Mouse (Mus musculus): Measurements from ENCODE around the gene Lrfn4. TPM values are rescaled to one million over a fixed set of nuclear protein-coding genes. Genes with fewer than 3 reads are reported as not detected.

Lrfn4 gene
- polyA plus RNA-seq, 1 experiment from 2014 or later: 12.6 TPM

DNA sequence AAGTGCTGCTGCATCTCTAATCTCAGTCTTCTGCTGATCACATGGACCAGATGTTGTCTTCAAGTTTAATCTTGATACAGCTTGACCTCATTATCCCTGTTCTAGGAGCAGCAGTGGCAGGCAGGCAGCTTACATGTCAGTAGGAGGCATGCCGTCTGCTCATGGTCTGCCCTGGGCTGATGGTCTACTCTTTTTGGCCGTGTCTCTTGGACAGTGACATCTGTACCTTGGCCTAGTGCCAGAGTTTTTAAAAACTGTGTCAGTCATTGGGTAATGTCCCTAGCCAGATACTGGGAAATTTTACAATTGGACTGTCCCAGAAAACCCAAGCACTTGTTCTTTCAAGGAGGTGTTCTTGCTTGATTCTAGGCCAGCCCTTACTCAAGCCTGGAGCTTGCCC, 36.7 kb downstream of the Lrfn4 start:
- ATAC-seq (no peak), DNase-seq (ENCODE audit: low spot score) (no peak)
- H3K4me1 ChIP-seq (ENCODE audit: control insufficient read depth, insufficient read depth, low read length): no peaks in the 10 kb centered on the region
- no peaks in the 10 kb centered on the region for H3K27me3 ChIP-seq (replicated peaks; ENCODE audit: control insufficient read depth, insufficient read depth, low read length)
- no peaks in the 10 kb centered on the region for H3K36me3 ChIP-seq (ENCODE audit: control insufficient read depth, insufficient read depth, low read length)
- no peak overlapping the region for H3K27ac ChIP-seq (ENCODE audit: low read depth, low read length)
- no peak overlapping the region for H3K4me2 ChIP-seq (ENCODE audit: low read length)
- H3K4me3 ChIP-seq (ENCODE audit: low read depth, low read length): no peak overlapping the region
- WGBS: 76% methylated on average over 2 of the region's 2 CpGs
- no peak overlapping the region for H3K9ac ChIP-seq (ENCODE audit: low read length)
- H3K9me3 ChIP-seq (replicated peaks; ENCODE audit: control insufficient read depth, low read length): no peaks in the 10 kb centered on the region

DNA sequence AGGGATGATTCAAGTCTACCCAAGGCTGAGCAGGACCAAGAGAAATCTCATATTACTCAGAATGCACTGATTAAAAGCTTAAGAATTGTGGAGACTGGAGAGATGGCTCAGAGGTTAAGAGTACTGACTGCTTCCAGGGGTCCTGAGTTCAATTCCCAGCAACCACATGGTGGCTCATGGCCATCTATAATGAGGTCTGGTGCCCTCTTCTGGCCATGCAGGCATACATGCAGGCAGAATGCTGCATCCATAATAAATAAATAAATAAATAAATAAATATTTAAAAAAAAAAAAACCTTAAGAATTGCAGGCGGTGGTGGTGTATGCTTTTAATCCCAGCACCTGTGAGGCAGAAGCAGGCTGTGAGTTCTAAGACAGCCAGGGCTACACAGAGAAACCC, 42.2 kb downstream of the Lrfn4 start:
- DNase-seq (ENCODE audit: low spot score) (no peak), ATAC-seq (no peak)
- no peaks in the 10 kb centered on the region for H3K27me3 ChIP-seq (replicated peaks; ENCODE audit: control insufficient read depth, insufficient read depth, low read length)
- H3K9me3 ChIP-seq (replicated peaks; ENCODE audit: control insufficient read depth, low read length): no peaks in the 10 kb centered on the region
- H3K4me2 ChIP-seq (ENCODE audit: low read length): no peak overlapping the region
- no peaks in the 10 kb centered on the region for H3K36me3 ChIP-seq (ENCODE audit: control insufficient read depth, insufficient read depth, low read length)
- peaks cover 8% of the 10 kb centered on the region; the same call in 1 of the 2 replicates for H3K4me1 ChIP-seq (ENCODE audit: control insufficient read depth, insufficient read depth, low read length)
- 87% methylated on average over 1 of the region's 1 CpGs for whole genome bisulfite sequencing
- no peak overlapping the region for H3K9ac ChIP-seq (ENCODE audit: low read length)
- H3K4me3 ChIP-seq (ENCODE audit: low read depth, low read length): no peak overlapping the region
- no peak overlapping the region for H3K27ac ChIP-seq (ENCODE audit: low read depth, low read length)

DNA sequence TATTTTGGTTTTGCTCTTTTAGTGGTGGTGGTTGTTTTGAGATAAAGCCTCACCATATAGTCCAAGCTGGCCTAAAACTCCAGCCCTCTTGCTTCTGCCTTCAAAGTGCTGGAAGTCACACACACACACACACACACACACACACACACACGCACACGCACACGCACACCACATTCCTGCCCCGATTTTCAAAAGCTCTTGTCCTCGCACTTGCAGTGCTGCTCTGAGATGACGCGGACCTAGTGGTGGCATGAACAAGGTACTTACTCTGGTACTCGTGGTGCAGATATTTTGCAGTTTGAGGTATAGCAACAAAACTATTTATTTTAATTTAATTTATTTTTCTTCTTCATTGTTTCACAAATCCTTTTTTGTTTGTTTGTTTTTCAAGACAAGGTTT, 43.0 kb downstream of the Lrfn4 start:
- H3K9me3 ChIP-seq (replicated peaks; ENCODE audit: control insufficient read depth, low read length): no peaks in the 10 kb centered on the region
- no peak overlapping the region for H3K4me3 ChIP-seq (ENCODE audit: low read depth, low read length)
- 58% methylated on average over 8 of the region's 8 CpGs for WGBS
- no peak overlapping the region for H3K9ac ChIP-seq (ENCODE audit: low read length)
- H3K4me2 ChIP-seq (ENCODE audit: low read length): no peak overlapping the region
- ATAC-seq (no peak), DNase-seq (ENCODE audit: low spot score) (no peak)
- H3K27me3 ChIP-seq (replicated peaks; ENCODE audit: control insufficient read depth, insufficient read depth, low read length): no peaks in the 10 kb centered on the region
- H3K36me3 ChIP-seq (ENCODE audit: control insufficient read depth, insufficient read depth, low read length): no peaks in the 10 kb centered on the region
- H3K27ac ChIP-seq (ENCODE audit: low read depth, low read length): no peak overlapping the region
- peaks cover 8% of the 10 kb centered on the region; the same call in 1 of the 2 replicates for H3K4me1 ChIP-seq (ENCODE audit: control insufficient read depth, insufficient read depth, low read length)

DNA sequence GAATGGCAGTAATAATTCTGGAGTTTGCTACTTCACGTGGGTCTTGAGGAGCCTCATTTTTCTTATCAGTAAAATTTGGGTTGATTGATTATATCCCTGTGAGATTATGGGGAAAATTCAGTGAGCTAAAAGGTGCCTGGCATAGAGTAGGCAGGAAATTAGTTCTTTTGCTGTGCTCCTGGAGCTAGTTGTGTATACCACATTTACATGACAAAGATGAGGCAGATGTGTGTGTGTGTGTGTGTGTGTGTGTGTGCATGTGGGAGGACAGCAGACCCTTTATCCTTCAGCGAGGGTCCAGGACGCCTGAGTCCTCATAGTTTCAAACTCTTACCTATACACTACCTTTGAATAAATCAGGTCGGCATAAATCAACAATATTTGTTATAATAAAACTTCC, 43.4 kb downstream of the Lrfn4 start:
- Histone ChIP-seq H3K27me3 (replicated peaks; ENCODE audit: control insufficient read depth, insufficient read depth, low read length) (no peaks in the 10 kb centered on the region), H3K9me3 (replicated peaks; ENCODE audit: control insufficient read depth, low read length) (no peaks in the 10 kb centered on the region), H3K4me2 (ENCODE audit: low read length) (no peak overlapping the region), H3K9ac (ENCODE audit: low read length) (no peak overlapping the region), H3K4me3 (ENCODE audit: low read depth, low read length) (no peak overlapping the region), H3K27ac (ENCODE audit: low read depth, low read length) (no peak overlapping the region), H3K36me3 (ENCODE audit: control insufficient read depth, insufficient read depth, low read length) (no peaks in the 10 kb centered on the region), H3K4me1 (ENCODE audit: control insufficient read depth, insufficient read depth, low read length) (peaks cover 8% of the 10 kb centered on the region; the same call in 1 of the 2 replicates)
- 20% methylated on average over 4 of the region's 4 CpGs for WGBS
- peak; percentile 44 for DNase-seq (ENCODE audit: low spot score)
- no peak; the same call in 1 of the 2 replicates for ATAC-seq

DNA sequence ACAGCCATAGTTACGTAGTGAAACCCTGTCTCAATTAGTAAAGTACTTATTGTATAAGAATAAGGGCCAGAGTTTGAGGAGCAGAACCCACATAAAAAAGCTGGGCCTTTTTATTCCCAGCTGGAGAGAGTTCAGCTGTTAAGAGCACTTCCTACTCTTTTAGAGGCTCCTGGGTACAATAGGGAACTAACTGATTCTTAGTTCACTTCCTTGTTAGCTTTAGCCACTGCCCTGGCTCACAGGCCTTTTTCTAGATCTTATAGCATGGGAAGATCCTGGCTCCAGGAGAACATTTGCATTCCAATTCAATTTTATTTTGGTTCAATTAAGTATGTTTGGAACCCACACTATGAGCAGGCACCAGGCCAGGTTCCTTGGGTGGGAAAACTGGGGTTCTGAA, 43.8 kb downstream of the Lrfn4 start:
- no peak overlapping the region for H3K4me2 ChIP-seq (ENCODE audit: low read length)
- no peaks in the 10 kb centered on the region for H3K36me3 ChIP-seq (ENCODE audit: control insufficient read depth, insufficient read depth, low read length)
- peak overlapping the region; percentile 39; the same call in 1 of the 2 replicates for H3K27ac ChIP-seq (ENCODE audit: low read depth, low read length)
- no peak overlapping the region for H3K4me3 ChIP-seq (ENCODE audit: low read depth, low read length)
- DNase-seq (ENCODE audit: low spot score) (peak; percentile 59), ATAC-seq (no peak)
- H3K4me1 ChIP-seq (ENCODE audit: control insufficient read depth, insufficient read depth, low read length): peaks cover 8% of the 10 kb centered on the region; the same call in 1 of the 2 replicates
- H3K9me3 ChIP-seq (replicated peaks; ENCODE audit: control insufficient read depth, low read length): no peaks in the 10 kb centered on the region
- H3K27me3 ChIP-seq (replicated peaks; ENCODE audit: control insufficient read depth, insufficient read depth, low read length): no peaks in the 10 kb centered on the region
- WGBS: 14% methylated on average over 1 of the region's 1 CpGs
- no peak overlapping the region for H3K9ac ChIP-seq (ENCODE audit: low read length)

DNA sequence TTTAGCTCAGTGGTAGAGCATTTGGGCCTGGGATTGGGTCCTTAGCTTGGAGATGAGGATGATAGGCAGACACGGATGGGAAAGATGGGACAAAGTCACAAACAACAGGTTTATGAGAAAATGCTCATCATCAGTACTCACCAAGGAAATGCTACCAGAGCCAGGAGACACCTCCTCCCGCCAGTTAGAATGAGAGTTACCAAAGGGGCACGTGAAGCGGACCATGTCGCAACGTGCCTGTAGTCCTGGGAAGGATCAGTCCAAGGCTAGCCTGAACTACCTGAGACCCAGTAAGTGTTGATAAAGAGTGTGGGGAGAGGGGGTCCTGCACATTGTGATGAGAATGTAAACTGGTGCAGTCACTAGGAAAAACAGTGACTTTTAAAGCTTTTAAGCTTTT, 44.7 kb downstream of the Lrfn4 start:
- 86% methylated on average over 6 of the region's 6 CpGs for whole genome bisulfite sequencing
- no peaks in the 10 kb centered on the region for H3K36me3 ChIP-seq (ENCODE audit: control insufficient read depth, insufficient read depth, low read length)
- ATAC-seq (no peak), DNase-seq (ENCODE audit: low spot score) (no peak)
- H3K4me3 ChIP-seq (ENCODE audit: low read depth, low read length): no peak overlapping the region
- no peak overlapping the region for H3K27ac ChIP-seq (ENCODE audit: low read depth, low read length)
- no peaks in the 10 kb centered on the region for H3K27me3 ChIP-seq (replicated peaks; ENCODE audit: control insufficient read depth, insufficient read depth, low read length)
- H3K4me1 ChIP-seq (ENCODE audit: control insufficient read depth, insufficient read depth, low read length): peaks cover 8% of the 10 kb centered on the region; the same call in 1 of the 2 replicates
- H3K9me3 ChIP-seq (replicated peaks; ENCODE audit: control insufficient read depth, low read length): no peaks in the 10 kb centered on the region
- H3K9ac ChIP-seq (ENCODE audit: low read length): no peak overlapping the region
- no peak overlapping the region for H3K4me2 ChIP-seq (ENCODE audit: low read length)

DNA sequence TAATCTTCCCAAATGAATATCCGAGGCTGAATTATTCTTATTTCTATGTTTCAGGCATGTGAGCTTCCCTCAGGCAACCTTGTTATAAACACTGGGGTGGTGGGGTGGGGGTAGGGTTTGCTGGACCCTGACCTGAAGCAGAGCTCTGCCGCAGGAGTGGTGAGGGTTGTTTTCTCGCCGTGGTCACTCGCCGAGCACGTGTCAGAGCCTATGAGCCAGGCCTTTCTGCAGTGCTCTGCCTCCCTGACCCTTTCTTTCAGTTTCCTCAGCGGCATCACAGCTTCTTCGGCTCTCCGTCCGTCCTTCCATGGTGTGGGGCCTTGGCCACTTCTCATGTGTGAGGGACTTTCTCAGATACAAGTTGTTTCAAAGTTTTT, 45.2 kb downstream of the Lrfn4 start:
- H3K27me3 ChIP-seq (replicated peaks; ENCODE audit: control insufficient read depth, insufficient read depth, low read length): no peaks in the 10 kb centered on the region
- peaks cover 8% of the 10 kb centered on the region; the same call in 1 of the 2 replicates for H3K4me1 ChIP-seq (ENCODE audit: control insufficient read depth, insufficient read depth, low read length)
- H3K4me2 ChIP-seq (ENCODE audit: low read length): no peak overlapping the region
- H3K36me3 ChIP-seq (ENCODE audit: control insufficient read depth, insufficient read depth, low read length): no peaks in the 10 kb centered on the region
- ATAC-seq: no peak
- DNase-seq (ENCODE audit: low spot score): no peak
- H3K9me3 ChIP-seq (replicated peaks; ENCODE audit: control insufficient read depth, low read length): no peaks in the 10 kb centered on the region
- H3K4me3 ChIP-seq (ENCODE audit: low read depth, low read length): no peak overlapping the region
- no peak overlapping the region for H3K27ac ChIP-seq (ENCODE audit: low read depth, low read length)
- H3K9ac ChIP-seq (ENCODE audit: low read length): no peak overlapping the region
- WGBS: 91% methylated on average over 11 of the region's 11 CpGs

DNA sequence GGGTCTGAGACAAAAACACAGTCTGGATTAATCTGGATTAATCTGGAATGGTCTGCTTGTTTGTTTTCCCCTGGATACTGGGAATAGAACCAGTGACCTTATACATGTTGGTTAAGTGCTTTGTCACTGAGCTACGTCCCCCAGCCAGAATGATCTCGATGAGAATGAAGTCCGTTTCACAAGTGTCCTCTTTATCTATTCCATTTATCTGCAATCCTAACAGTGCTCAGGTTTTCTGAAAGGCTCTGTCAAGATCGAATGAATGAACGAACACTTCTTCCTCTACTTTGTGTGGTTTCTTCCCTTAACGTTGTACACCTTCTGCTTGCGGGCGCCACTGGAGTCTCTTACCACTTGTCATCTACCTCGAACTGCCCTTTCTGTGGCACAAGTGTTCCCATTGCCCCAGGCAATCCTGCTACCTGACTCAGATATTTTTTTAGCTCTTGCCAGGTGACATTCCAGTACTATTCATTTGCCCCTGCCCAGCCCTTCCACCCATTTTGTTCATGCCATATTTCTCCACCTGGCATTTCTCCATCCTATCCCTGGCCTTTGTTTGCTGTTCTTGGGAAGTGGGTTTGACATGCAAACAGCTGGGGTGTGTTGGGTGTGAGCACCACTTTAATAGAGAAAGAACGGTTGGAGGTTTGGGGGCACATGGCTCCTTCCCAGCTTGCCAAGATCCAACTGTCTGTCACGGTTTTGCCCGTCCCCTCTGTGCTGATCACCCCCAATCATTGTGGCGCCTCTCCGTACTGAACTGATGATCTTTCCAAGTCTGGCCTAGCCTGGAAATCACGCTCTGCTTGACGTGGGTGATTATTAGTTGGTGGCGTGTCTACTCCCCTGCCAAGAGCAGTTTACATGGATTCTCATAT, 45.9 kb downstream of the Lrfn4 start:
- Histone ChIP-seq H3K9me3 (replicated peaks; ENCODE audit: control insufficient read depth, low read length) (no peaks in the 10 kb centered on the region), H3K4me3 (ENCODE audit: low read depth, low read length) (no peak overlapping the region), H3K4me2 (ENCODE audit: low read length) (no peak overlapping the region), H3K9ac (ENCODE audit: low read length) (no peak overlapping the region), H3K36me3 (ENCODE audit: control insufficient read depth, insufficient read depth, low read length) (no peaks in the 10 kb centered on the region), H3K27me3 (replicated peaks; ENCODE audit: control insufficient read depth, insufficient read depth, low read length) (no peaks in the 10 kb centered on the region), H3K27ac (ENCODE audit: low read depth, low read length) (no peak overlapping the region), H3K4me1 (ENCODE audit: control insufficient read depth, insufficient read depth, low read length) (peaks cover 8% of the 10 kb centered on the region; the same call in 1 of the 2 replicates)
- WGBS: 73% methylated on average over 17 of the region's 17 CpGs
- no peak for ATAC-seq
- peak; percentile 11 for DNase-seq (ENCODE audit: low spot score)

DNA sequence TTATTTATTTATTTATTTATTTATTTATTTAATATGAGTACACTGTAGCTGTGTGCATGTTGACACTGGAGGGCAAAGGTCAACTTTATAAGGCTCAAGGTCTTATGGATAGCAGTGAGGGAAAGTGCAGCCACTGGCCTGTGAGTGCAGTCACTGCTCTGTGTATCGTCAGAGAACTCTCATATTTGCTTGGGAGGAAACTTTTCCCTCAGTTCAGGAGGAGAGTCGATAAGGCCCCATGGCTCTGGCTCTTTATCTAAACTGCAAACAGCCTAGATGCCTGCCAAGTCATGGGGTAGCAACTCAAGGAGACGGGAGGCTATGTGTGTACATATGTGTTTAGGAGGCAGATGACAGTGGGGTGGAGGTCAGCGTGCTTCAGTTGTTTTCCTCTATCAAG, 46.6 kb downstream of the Lrfn4 start:
- 66% methylated on average over 4 of the region's 4 CpGs for WGBS
- DNase-seq (ENCODE audit: low spot score) (no peak), ATAC-seq (no peak)
- no peak overlapping the region for H3K4me2 ChIP-seq (ENCODE audit: low read length)
- no peak overlapping the region for H3K27ac ChIP-seq (ENCODE audit: low read depth, low read length)
- H3K36me3 ChIP-seq (ENCODE audit: control insufficient read depth, insufficient read depth, low read length): no peaks in the 10 kb centered on the region
- no peaks in the 10 kb centered on the region for H3K9me3 ChIP-seq (replicated peaks; ENCODE audit: control insufficient read depth, low read length)
- peaks cover 8% of the 10 kb centered on the region; the same call in 1 of the 2 replicates for H3K4me1 ChIP-seq (ENCODE audit: control insufficient read depth, insufficient read depth, low read length)
- H3K4me3 ChIP-seq (ENCODE audit: low read depth, low read length): no peak overlapping the region
- no peaks in the 10 kb centered on the region for H3K27me3 ChIP-seq (replicated peaks; ENCODE audit: control insufficient read depth, insufficient read depth, low read length)
- H3K9ac ChIP-seq (ENCODE audit: low read length): no peak overlapping the region
